Mouse (Mus musculus): ENCODE results near the gene Lrrn4. TPM values are rescaled to one million over a fixed set of nuclear protein-coding genes. Genes with fewer than 3 reads are reported as not detected.

Lrrn4 gene
- polyA plus RNA-seq, 1 experiment = not detected

DNA sequence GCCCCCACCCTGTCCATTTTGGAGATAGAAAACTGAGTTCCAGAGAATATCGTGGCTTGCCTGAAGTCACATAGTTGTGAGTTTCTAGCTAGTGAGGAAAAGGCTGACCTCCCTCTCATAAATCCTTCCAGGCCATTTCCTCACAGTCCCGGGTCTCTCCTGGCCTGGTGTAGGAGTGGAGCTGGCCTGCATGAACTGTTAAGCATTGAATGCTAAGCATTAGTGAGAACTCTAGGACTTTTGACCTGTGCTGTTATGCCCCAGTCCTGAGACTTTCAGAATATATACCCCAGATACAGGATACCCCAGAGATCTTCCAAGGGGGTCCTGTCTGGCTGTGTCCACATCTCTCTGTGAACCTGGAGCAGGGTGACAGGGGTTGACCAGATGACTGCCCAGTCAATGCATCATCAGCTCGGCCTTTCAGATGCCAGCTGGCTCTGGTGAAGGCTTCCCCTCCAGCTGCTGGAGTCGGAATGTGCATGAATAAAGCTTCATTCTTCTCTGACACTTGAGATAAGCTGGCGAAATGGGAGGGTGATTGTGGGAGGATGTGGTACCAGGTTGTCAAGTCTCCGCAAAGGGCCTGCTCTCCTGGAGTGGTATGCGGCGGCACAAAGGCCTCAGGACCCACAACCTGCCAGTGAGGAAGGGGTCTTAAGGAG, 3.7 kb upstream of the Lrrn4 start:
- TF ChIP-seq CEBPB (IDR thresholded peaks at IDR 0.05; ENCODE audit: low read depth) = no peak
- no peak for TF ChIP-seq MYOG (IDR thresholded peaks at IDR 0.05; ENCODE audit: control insufficient read depth, extremely low read depth, insufficient read length)
- no peak for TF ChIP-seq USF1 (IDR thresholded peaks at IDR 0.05; ENCODE audit: low read depth)
- TF ChIP-seq CTCF (IDR thresholded peaks at IDR 0.05; ENCODE audit: control insufficient read depth, insufficient read depth, insufficient read length) = no peak
- TF ChIP-seq MYOD1 (IDR thresholded peaks at IDR 0.05; ENCODE audit: control insufficient read depth, insufficient read length, low read depth) = no peak
- TF ChIP-seq MAX (IDR thresholded peaks at IDR 0.05) = no peak
- TF ChIP-seq FOSL1 (IDR thresholded peaks at IDR 0.05; ENCODE audit: insufficient read depth, low read length, poor library complexity, severe bottlenecking) = no peak
- no peaks in the 10 kb centered on the region for H3K79me3 ChIP-seq (ENCODE audit: low read depth)
- H3K4me3 ChIP-seq (ENCODE audit: insufficient read depth, poor library complexity, severe bottlenecking) = no peak overlapping the region
- peaks cover 27% of the 10 kb centered on the region for H3K27me3 ChIP-seq (ENCODE audit: control insufficient read depth, insufficient read depth, insufficient read length)
- no peaks in the 10 kb centered on the region for H3K79me2 ChIP-seq (ENCODE audit: control insufficient read depth, insufficient read depth)
- H3K36me3 ChIP-seq (ENCODE audit: control insufficient read depth, insufficient read depth) = no peaks in the 10 kb centered on the region
- no peak overlapping the region for H3ac ChIP-seq (ENCODE audit: control insufficient read depth, insufficient read length, low read depth)

GRCm38 (mm10) chr2:132879261-132880044, 1.2 kb downstream of the Lrrn4 start:
- TF ChIP-seq MYOD1 (IDR thresholded peaks at IDR 0.05; ENCODE audit: control insufficient read depth, insufficient read length, low read depth) = peak; percentile 24
- no peak for TF ChIP-seq CTCF (IDR thresholded peaks at IDR 0.05; ENCODE audit: control insufficient read depth, insufficient read depth, insufficient read length)
- H3K36me3 ChIP-seq (ENCODE audit: control insufficient read depth, insufficient read depth) = no peaks in the 10 kb centered on the region
- peaks cover 37% of the 10 kb centered on the region for H3K27me3 ChIP-seq (ENCODE audit: control insufficient read depth, insufficient read depth, insufficient read length)
- H3ac ChIP-seq (ENCODE audit: control insufficient read depth, insufficient read length, low read depth) = peak overlapping the region; percentile 25
- H3K4me3 ChIP-seq (ENCODE audit: insufficient read depth, poor library complexity, severe bottlenecking) = no peak overlapping the region
- H3K79me3 ChIP-seq (ENCODE audit: low read depth) = no peaks in the 10 kb centered on the region
- no peaks in the 10 kb centered on the region for H3K79me2 ChIP-seq (ENCODE audit: control insufficient read depth, insufficient read depth)

DNA sequence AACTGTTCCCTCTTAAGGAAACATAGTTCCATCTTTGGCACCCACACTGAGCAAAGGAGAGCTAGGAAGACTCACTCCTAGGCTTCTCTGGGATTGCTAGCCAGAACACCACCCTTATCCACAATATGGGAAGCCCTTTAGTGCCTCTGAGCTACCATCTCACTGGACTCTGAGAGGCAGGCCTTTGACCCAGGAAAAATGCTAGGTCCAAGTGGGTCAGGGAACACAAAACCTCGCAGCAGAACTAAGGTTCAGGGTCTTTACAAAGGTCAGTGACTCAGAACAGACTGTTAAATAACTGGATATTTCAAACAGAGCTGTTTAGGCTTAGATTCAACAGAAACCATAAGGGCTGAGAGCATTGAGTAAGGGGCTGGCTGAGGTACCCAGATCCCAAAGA, 3.7 kb downstream of the Lrrn4 start:
- TF ChIP-seq CEBPB (IDR thresholded peaks at IDR 0.05; ENCODE audit: low read depth) (no peak), CTCF (IDR thresholded peaks at IDR 0.05; ENCODE audit: control insufficient read depth, insufficient read depth, insufficient read length) (no peak), MYOG (IDR thresholded peaks at IDR 0.05; ENCODE audit: control insufficient read depth, extremely low read depth, insufficient read length) (no peak), MAX (IDR thresholded peaks at IDR 0.05) (no peak), USF1 (IDR thresholded peaks at IDR 0.05; ENCODE audit: low read depth) (no peak), FOSL1 (IDR thresholded peaks at IDR 0.05; ENCODE audit: insufficient read depth, low read length, poor library complexity, severe bottlenecking) (no peak), MYOD1 (IDR thresholded peaks at IDR 0.05; ENCODE audit: control insufficient read depth, insufficient read length, low read depth) (no peak)
- no peaks in the 10 kb centered on the region for H3K36me3 ChIP-seq (ENCODE audit: control insufficient read depth, insufficient read depth)
- H3ac ChIP-seq (ENCODE audit: control insufficient read depth, insufficient read length, low read depth) = no peak overlapping the region
- H3K79me2 ChIP-seq (ENCODE audit: control insufficient read depth, insufficient read depth) = no peaks in the 10 kb centered on the region
- no peaks in the 10 kb centered on the region for H3K79me3 ChIP-seq (ENCODE audit: low read depth)
- no peak overlapping the region for H3K4me3 ChIP-seq (ENCODE audit: insufficient read depth, poor library complexity, severe bottlenecking)
- peaks cover 35% of the 10 kb centered on the region for H3K27me3 ChIP-seq (ENCODE audit: control insufficient read depth, insufficient read depth, insufficient read length)

DNA sequence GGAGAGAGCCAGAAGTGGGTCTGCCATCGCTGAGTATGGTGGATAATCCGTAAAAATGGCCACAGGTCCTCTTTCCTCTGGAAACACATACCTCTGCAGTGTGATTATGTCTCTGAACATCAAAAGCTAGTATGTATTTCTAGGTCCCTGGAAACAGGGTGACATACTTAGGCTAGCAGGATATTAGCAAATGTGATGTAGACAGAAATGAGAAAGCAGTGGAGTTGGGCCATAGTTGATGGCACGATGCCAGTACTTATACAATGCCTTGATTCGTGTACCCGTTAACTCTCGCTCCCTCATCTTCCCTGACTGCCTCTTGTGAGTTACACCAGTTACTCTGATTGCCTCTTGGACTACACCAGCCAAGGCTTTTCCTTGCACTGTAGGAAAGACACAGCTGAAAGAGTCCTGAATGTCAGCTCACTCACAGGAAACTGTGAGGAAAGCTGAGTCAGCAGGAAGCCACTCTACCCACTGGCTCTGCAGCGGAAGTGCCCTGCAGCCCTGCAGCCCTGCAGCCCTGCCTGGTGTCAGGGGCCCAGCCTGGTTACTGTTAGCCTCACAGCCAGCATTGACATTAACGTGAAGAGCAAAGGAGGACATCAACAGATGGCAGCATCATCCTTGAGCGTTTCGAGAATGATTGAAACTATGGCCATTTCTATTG, 6.9 kb downstream of the Lrrn4 start:
- no peak for TF ChIP-seq MYOD1 (IDR thresholded peaks at IDR 0.05; ENCODE audit: control insufficient read depth, insufficient read length, low read depth)
- TF ChIP-seq USF1 (IDR thresholded peaks at IDR 0.05; ENCODE audit: low read depth) = no peak
- TF ChIP-seq MYOG (IDR thresholded peaks at IDR 0.05; ENCODE audit: control insufficient read depth, extremely low read depth, insufficient read length) = no peak
- no peak for TF ChIP-seq MAX (IDR thresholded peaks at IDR 0.05)
- no peak for TF ChIP-seq CEBPB (IDR thresholded peaks at IDR 0.05; ENCODE audit: low read depth)
- no peak for TF ChIP-seq CTCF (IDR thresholded peaks at IDR 0.05; ENCODE audit: control insufficient read depth, insufficient read depth, insufficient read length)
- TF ChIP-seq FOSL1 (IDR thresholded peaks at IDR 0.05; ENCODE audit: insufficient read depth, low read length, poor library complexity, severe bottlenecking) = no peak
- Histone ChIP-seq H3K27me3 (ENCODE audit: control insufficient read depth, insufficient read depth, insufficient read length) (peaks cover 12% of the 10 kb centered on the region), H3K79me3 (ENCODE audit: low read depth) (no peaks in the 10 kb centered on the region), H3ac (ENCODE audit: control insufficient read depth, insufficient read length, low read depth) (no peak overlapping the region), H3K79me2 (ENCODE audit: control insufficient read depth, insufficient read depth) (no peaks in the 10 kb centered on the region), H3K4me3 (ENCODE audit: insufficient read depth, poor library complexity, severe bottlenecking) (no peak overlapping the region), H3K36me3 (ENCODE audit: control insufficient read depth, insufficient read depth) (no peaks in the 10 kb centered on the region)

GRCm38 (mm10) chr2:132871663-132872062, 9.0 kb downstream of the Lrrn4 start:
- no peak overlapping the region for H3K4me3 ChIP-seq (ENCODE audit: insufficient read depth, poor library complexity, severe bottlenecking)
- no peaks in the 10 kb centered on the region for H3K79me3 ChIP-seq (ENCODE audit: low read depth)
- no peak overlapping the region for H3ac ChIP-seq (ENCODE audit: control insufficient read depth, insufficient read length, low read depth)
- H3K36me3 ChIP-seq (ENCODE audit: control insufficient read depth, insufficient read depth) = peaks cover 5% of the 10 kb centered on the region
- H3K27me3 ChIP-seq (ENCODE audit: control insufficient read depth, insufficient read depth, insufficient read length) = peaks cover 5% of the 10 kb centered on the region
- H3K79me2 ChIP-seq (ENCODE audit: control insufficient read depth, insufficient read depth) = no peaks in the 10 kb centered on the region
- no peak for TF ChIP-seq MYOG (IDR thresholded peaks at IDR 0.05; ENCODE audit: control insufficient read depth, extremely low read depth, insufficient read length)
- no peak for TF ChIP-seq CTCF (IDR thresholded peaks at IDR 0.05; ENCODE audit: control insufficient read depth, insufficient read depth, insufficient read length)
- no peak for TF ChIP-seq MYOD1 (IDR thresholded peaks at IDR 0.05; ENCODE audit: control insufficient read depth, insufficient read length, low read depth)
- no peak for TF ChIP-seq FOSL1 (IDR thresholded peaks at IDR 0.05; ENCODE audit: insufficient read depth, low read length, poor library complexity, severe bottlenecking)
- no peak for TF ChIP-seq MAX (IDR thresholded peaks at IDR 0.05)
- TF ChIP-seq USF1 (IDR thresholded peaks at IDR 0.05; ENCODE audit: low read depth) = no peak
- no peak for TF ChIP-seq CEBPB (IDR thresholded peaks at IDR 0.05; ENCODE audit: low read depth)

All from C2C12 (cell line).